Mouse (Mus musculus): ENCODE data around the gene Rbp4. TPM values are rescaled to one million over a fixed set of nuclear protein-coding genes. Genes with fewer than 3 reads are reported as not detected.

Rbp4 gene
- total and polyA plus RNA-seq, 3 experiments, result not detected

GRCm38 (mm10) chr19:38076251-38076650, 48.8 kb downstream of the Rbp4 start:
- peaks cover 0 to 4% of the 10 kb centered on the region in 2 experiments; a peak in 1 of 4 replicates for H3K36me3 ChIP-seq (ENCODE audit: control insufficient read depth in 1 of 2, insufficient read depth in 2 of 2, low read length in 2 of 2)
- peak; percentile 10 for DNase-seq (ENCODE audit: low read depth, low spot score)
- no peak overlapping the region for H3K27ac ChIP-seq (ENCODE audit: control insufficient read depth, low read depth, low read length)
- H3K9ac ChIP-seq (ENCODE audit: control insufficient read depth, low read depth, low read length, poor library complexity, severe bottlenecking), result no peak overlapping the region
- H3K79me2 ChIP-seq (ENCODE audit: control insufficient read depth, insufficient read depth, low read length, poor library complexity), result no peaks in the 10 kb centered on the region
- no peak overlapping the region for H3K4me3 ChIP-seq (ENCODE audit: control insufficient read depth in 1 of 2, insufficient read depth in 1 of 2, low read depth in 2 of 2, low read length in 2 of 2)
- H3K27me3 ChIP-seq (ENCODE audit: control insufficient read depth in 1 of 2, insufficient read depth in 2 of 2, low read length in 2 of 2), result no peaks in the 10 kb centered on the region
- H3K9me3 ChIP-seq (replicated peaks; ENCODE audit: insufficient read depth, low read length), result no peaks in the 10 kb centered on the region
- no peaks in the 10 kb centered on the region for H3K4me1 ChIP-seq (ENCODE audit: control insufficient read depth in 1 of 2, insufficient read depth in 2 of 2, low read length in 2 of 2)
- TF ChIP-seq MAX (IDR thresholded peaks at IDR 0.05; ENCODE audit: low read length) (no peak), USF1 (IDR thresholded peaks at IDR 0.05; ENCODE audit: low read depth, low read length) (no peak), ZKSCAN1 (IDR thresholded peaks at IDR 0.05; ENCODE audit: low read depth, low read length) (no peak), GATA1 (IDR thresholded peaks at IDR 0.05; ENCODE audit: low read depth, low read length) (no peak), RAD21 (IDR thresholded peaks at IDR 0.05; ENCODE audit: low read depth, low read length) (peak; percentile 5; the same call in 1 of the 2 replicates), ELF1 (IDR thresholded peaks at IDR 0.05; ENCODE audit: low read depth, low read length) (no peak), JUND (IDR thresholded peaks at IDR 0.05; ENCODE audit: low read depth, low read length) (no peak), CTCF (IDR thresholded peaks at IDR 0.05 in 2 of 3, conservative IDR thresholded peaks at IDR 0.05 in 1 of 3; ENCODE audit: control insufficient read depth in 1 of 3, insufficient read depth in 1 of 3, low read depth in 2 of 3, low read length in 3 of 3, poor library complexity in 1 of 3, severe bottlenecking in 1 of 3) (peak in 1 of 3 experiments; percentile 3; a peak in 1 of 6 replicates), GABPA (IDR thresholded peaks at IDR 0.05; ENCODE audit: low read depth, low read length) (no peak), USF2 (IDR thresholded peaks at IDR 0.05; ENCODE audit: borderline replicate concordance in 1 of 2, insufficient read depth in 1 of 2, low read depth in 1 of 2, low read length in 2 of 2) (no peak), CHD1 (IDR thresholded peaks at IDR 0.05; ENCODE audit: low read depth, low read length) (no peak), ZC3H11A (IDR thresholded peaks at IDR 0.05; ENCODE audit: low read depth, low read length) (no peak)

DNA sequence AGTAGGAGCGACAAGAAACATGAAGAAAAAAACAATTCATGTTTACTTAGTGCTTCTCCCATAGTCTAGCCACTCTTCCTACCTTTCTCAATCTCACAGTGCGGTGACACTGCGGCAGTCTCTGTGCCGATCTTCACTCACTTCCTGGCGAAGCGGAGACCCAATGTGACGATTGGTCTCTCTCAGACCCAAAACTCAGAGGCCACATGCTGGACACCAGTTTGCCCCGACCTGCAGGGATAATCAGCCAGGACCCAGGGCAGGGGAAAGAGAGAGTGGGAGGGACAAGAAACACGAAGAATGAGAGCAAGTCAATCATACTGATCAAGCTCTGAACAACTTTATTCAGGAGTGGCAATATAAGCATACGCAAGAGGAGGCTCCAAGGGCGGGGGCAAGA, 50.0 kb downstream of the Rbp4 start:
- Histone ChIP-seq H3K9me3 (replicated peaks; ENCODE audit: insufficient read depth, low read length) (no peaks in the 10 kb centered on the region), H3K27me3 (ENCODE audit: control insufficient read depth in 1 of 2, insufficient read depth in 2 of 2, low read length in 2 of 2) (no peaks in the 10 kb centered on the region), H3K27ac (ENCODE audit: control insufficient read depth, low read depth, low read length) (no peak overlapping the region), H3K79me2 (ENCODE audit: control insufficient read depth, insufficient read depth, low read length, poor library complexity) (no peaks in the 10 kb centered on the region), H3K4me3 (ENCODE audit: control insufficient read depth in 1 of 2, insufficient read depth in 1 of 2, low read depth in 2 of 2, low read length in 2 of 2) (no peak overlapping the region), H3K9ac (ENCODE audit: control insufficient read depth, low read depth, low read length, poor library complexity, severe bottlenecking) (no peak overlapping the region), H3K4me1 (ENCODE audit: control insufficient read depth in 1 of 2, insufficient read depth in 2 of 2, low read length in 2 of 2) (no peaks in the 10 kb centered on the region), H3K36me3 (ENCODE audit: control insufficient read depth in 1 of 2, insufficient read depth in 2 of 2, low read length in 2 of 2) (peaks cover 0 to 4% of the 10 kb centered on the region in 2 experiments; a peak in 1 of 4 replicates)
- no peak for TF ChIP-seq GATA1 (IDR thresholded peaks at IDR 0.05; ENCODE audit: low read depth, low read length)
- DNase-seq (ENCODE audit: low read depth, low spot score), result no peak

GRCm38 (mm10) chr19:38073226-38073625, 51.9 kb downstream of the Rbp4 start:
- H3K27ac ChIP-seq (ENCODE audit: control insufficient read depth, low read depth, low read length), result no peak overlapping the region
- no peaks in the 10 kb centered on the region for H3K27me3 ChIP-seq (ENCODE audit: control insufficient read depth in 1 of 2, insufficient read depth in 2 of 2, low read length in 2 of 2)
- no peaks in the 10 kb centered on the region for H3K79me2 ChIP-seq (ENCODE audit: control insufficient read depth, insufficient read depth, low read length, poor library complexity)
- no peak for DNase-seq (ENCODE audit: low read depth, low spot score)
- H3K9me3 ChIP-seq (replicated peaks; ENCODE audit: insufficient read depth, low read length), result no peaks in the 10 kb centered on the region
- no peak overlapping the region for H3K9ac ChIP-seq (ENCODE audit: control insufficient read depth, low read depth, low read length, poor library complexity, severe bottlenecking)
- H3K4me3 ChIP-seq (ENCODE audit: control insufficient read depth in 1 of 2, insufficient read depth in 1 of 2, low read depth in 2 of 2, low read length in 2 of 2), result no peak overlapping the region
- TF ChIP-seq NELFE (IDR thresholded peaks at IDR 0.05; ENCODE audit: low read depth, low read length), result no peak
- no peak for TF ChIP-seq POLR2A (IDR thresholded peaks at IDR 0.05; ENCODE audit: control insufficient read depth in 1 of 2, insufficient read depth in 1 of 2, low read depth in 1 of 2, low read length in 2 of 2, poor library complexity in 1 of 2)
- no peak for TF ChIP-seq CHD1 (IDR thresholded peaks at IDR 0.05; ENCODE audit: low read depth, low read length)
- TF ChIP-seq MXI1 (IDR thresholded peaks at IDR 0.05; ENCODE audit: low read depth, low read length), result no peak
- TF ChIP-seq MAFK (IDR thresholded peaks at IDR 0.05; ENCODE audit: borderline replicate concordance, low read depth, low read length), result no peak
- no peak for TF ChIP-seq USF1 (IDR thresholded peaks at IDR 0.05; ENCODE audit: low read depth, low read length)
- TF ChIP-seq RAD21 (IDR thresholded peaks at IDR 0.05; ENCODE audit: low read depth, low read length), result no peak
- TF ChIP-seq TCF12 (IDR thresholded peaks at IDR 0.05; ENCODE audit: low read depth, low read length), result no peak
- H3K36me3 ChIP-seq (ENCODE audit: control insufficient read depth in 1 of 2, insufficient read depth in 2 of 2, low read length in 2 of 2), result peaks cover 0 to 4% of the 10 kb centered on the region in 2 experiments; a peak in 1 of 4 replicates
- H3K4me1 ChIP-seq (ENCODE audit: control insufficient read depth in 1 of 2, insufficient read depth in 2 of 2, low read length in 2 of 2), result no peaks in the 10 kb centered on the region

Data from MEL (cell line).